Mouse (Mus musculus) gastrocnemius, postnatal 10 days (tissue): Measurements from ENCODE around the gene Kcnj11. TPM values are rescaled to one million over a fixed set of nuclear protein-coding genes. Genes with fewer than 3 reads are reported as not detected.

ENCODE experiments used
- DNase-seq: peaks from one replicate; pipeline ENCODE4 v3.0.0; 2021; ENCODE audit warnings: mixed read lengths
- total RNA-seq, 2 experiments: library from RNA; stranded (reverse); gene quantifications; 2 replicates each; pipeline ENCODE4 v1.2.3; 2021

The Kcnj11 gene
- total RNA-seq, 2 experiments from 2014 or later, result 55.7 to 65.0 TPM

DNA sequence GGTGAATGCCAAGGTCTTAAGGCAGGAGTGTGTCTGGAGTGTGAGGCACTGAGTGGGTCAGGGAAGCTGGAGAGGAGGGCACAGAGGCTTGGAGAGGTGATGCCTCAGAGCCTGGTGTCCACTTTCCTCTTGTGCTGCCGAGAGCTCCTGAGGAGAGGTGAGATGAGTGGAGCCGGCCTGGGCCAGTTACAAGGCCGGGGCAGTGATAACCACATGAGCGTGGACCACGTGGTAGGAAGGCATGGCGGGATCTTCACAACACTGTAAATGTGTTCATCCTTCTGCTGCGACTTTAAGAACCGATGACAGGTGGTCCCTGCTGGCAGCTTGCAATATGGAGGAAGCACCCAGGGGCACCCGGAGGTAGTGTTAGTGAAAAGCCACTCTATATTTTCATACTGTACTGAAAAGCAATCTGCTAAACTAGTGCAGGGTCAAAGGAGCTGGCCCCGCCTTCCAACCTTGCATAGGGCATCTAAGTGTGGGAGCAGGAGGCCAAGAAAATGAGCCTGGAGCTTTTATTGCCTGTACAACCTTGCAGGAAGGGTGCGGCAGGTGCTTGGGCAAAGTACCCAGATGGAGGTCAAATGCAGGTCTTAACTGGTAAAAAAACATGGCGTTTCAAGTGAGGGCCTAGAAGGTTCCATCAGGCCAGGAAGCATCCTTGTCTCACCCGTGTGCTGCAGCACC is 52.5 kb downstream of the Kcnj11 start:
- no peak for DNase-seq

- no peak for DNase-seq
These were observed 54.7 kb downstream of the Kcnj11 start for GRCm38 (mm10) chr7:46045882-46046281.

DNA sequence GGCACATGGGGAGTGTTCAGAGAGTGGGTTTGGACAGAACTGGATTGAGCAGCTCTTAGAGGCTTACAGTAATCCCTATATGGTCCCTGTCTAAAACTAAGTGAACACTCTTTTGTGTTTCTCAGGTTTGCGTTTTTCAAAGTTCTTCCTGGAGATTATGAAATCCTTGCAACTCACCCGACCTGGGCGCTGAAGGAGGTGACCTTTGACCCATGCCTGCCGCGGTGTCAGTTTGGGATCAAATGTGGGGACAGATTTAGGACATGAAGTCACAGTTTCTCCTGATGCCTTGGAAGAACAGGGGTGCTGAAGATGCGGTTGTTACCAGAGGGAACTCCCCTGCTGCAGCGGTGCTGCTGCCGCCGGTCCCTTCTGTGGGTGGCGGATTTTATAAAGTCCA is 56.5 kb downstream of the Kcnj11 start:
- DNase-seq, result no peak

Other genes with a start within 250 kb of the Kcnj11 start
- gene Kdelr1, start 228.0 kb downstream of the Kcnj11 start, total RNA-seq, result 10 to 100 TPM; 73.5 to 74.7 TPM
- gene Grin2d, start 222.4 kb downstream of the Kcnj11 start, total RNA-seq, result 1 to 10 TPM in 1 of 2 experiments, under 1 TPM in 1; 0.80 to 1.2 TPM
- under 1 TPM in 1 of 2 experiments, not detected in 1; 0.35 TPM for gene Syngr4, start 204.1 kb downstream of the Kcnj11 start, total RNA-seq
- gene Tmem143, start 203.8 kb downstream of the Kcnj11 start, total RNA-seq, result 10 to 100 TPM; 42.3 to 47.7 TPM
- gene Emp3, start 179.4 kb downstream of the Kcnj11 start, total RNA-seq, result 10 to 100 TPM; 34.8 to 55.7 TPM
- gene Ccdc114, start 176.7 kb downstream of the Kcnj11 start, total RNA-seq, result 1 to 10 TPM; 1.1 to 1.6 TPM
- gene Abcc6, start 70.5 kb downstream of the Kcnj11 start, total RNA-seq, result under 1 TPM; 0.11 to 0.12 TPM
- 10 to 100 TPM; 42.1 to 47.5 TPM for gene Nomo1, start 67.1 kb downstream of the Kcnj11 start, total RNA-seq
- gene Abcc8, start 79.3 kb upstream of the Kcnj11 start, total RNA-seq, result 1 to 10 TPM; 2.5 to 2.8 TPM
- 1 to 10 TPM; 1.1 to 2.0 TPM for gene Ush1c, start 137.7 kb upstream of the Kcnj11 start, total RNA-seq
- gene Otog, start 140.2 kb upstream of the Kcnj11 start, total RNA-seq, result under 1 TPM; 0.27 to 0.31 TPM